Mouse (Mus musculus) ES-Bruce4 (cell line): ENCODE results near the gene 6430571L13Rik. TPM values are rescaled to one million over a fixed set of nuclear protein-coding genes. Genes with fewer than 3 reads are reported as not detected.
A peak's percentile ranks its signal among the peaks of the same experiment; 100 is the strongest.

Experiments
- H3K27ac ChIP-seq: 2 replicates; pipeline ENCODE4 v1.5.1; 2012; ENCODE audit warnings: low read length, inconsistent platforms; ENCODE audit not compliant: insufficient read depth
- H3K27me3 ChIP-seq: 2 replicates; pipeline ENCODE4 v1.6.1; 2012; ENCODE audit warnings: mild to moderate bottlenecking, low read length, inconsistent platforms; ENCODE audit not compliant: control insufficient read depth, poor library complexity, insufficient read depth, severe bottlenecking
- H3K36me3 ChIP-seq: 2 replicates; pipeline ENCODE4 v1.6.1; 2012; ENCODE audit warnings: inconsistent platforms, mild to moderate bottlenecking, low read length, moderate library complexity; ENCODE audit not compliant: control insufficient read depth, poor library complexity, insufficient read depth, severe bottlenecking
- H3K4me1 ChIP-seq: one replicate; pipeline ENCODE4 v1.8.1; 2011; ENCODE audit warnings: low read length; ENCODE audit not compliant: control insufficient read depth, insufficient read depth
- H3K4me3 ChIP-seq: 2 replicates; pipeline ENCODE4 v1.5.1; 2011; ENCODE audit warnings: low read depth, mild to moderate bottlenecking, low read length
- H3K9ac ChIP-seq: 2 replicates; pipeline ENCODE4 v1.6.1; 2012; ENCODE audit warnings: low read depth, mild to moderate bottlenecking, inconsistent platforms; ENCODE audit not compliant: poor library complexity, severe bottlenecking
- H3K9me3 ChIP-seq: replicated peaks from 2 replicates; pipeline ENCODE4 v1.6.1; 2012; ENCODE audit warnings: mild to moderate bottlenecking, low read length, inconsistent platforms; ENCODE audit not compliant: control insufficient read depth, poor library complexity, insufficient read depth, severe bottlenecking
- CTCF ChIP-seq: IDR thresholded peaks from one replicate; pipeline ENCODE4 v1.8.1; 2011; ENCODE audit warnings: low read depth, low read length
- EP300 ChIP-seq: IDR thresholded peaks from 2 replicates; pipeline ENCODE4 v1.6.1; 2011; ENCODE audit warnings: low read depth, low read length; ENCODE audit not compliant: insufficient read depth
- POLR2A ChIP-seq: IDR thresholded peaks from one replicate; pipeline ENCODE4 v1.8.1; 2011; ENCODE audit warnings: low read length; ENCODE audit not compliant: insufficient read depth
- polyA plus RNA-seq: library from polyadenylated mRNA; stranded (reverse); fragments of >200 nt; gene quantifications from 2 replicates; pipeline ENCODE4 v1.2.4, GENCODE M21; 2011; ENCODE audit warnings: low read depth; ENCODE audit not compliant: missing spikeins, insufficient read depth, insufficient read length

6430571L13Rik gene
- polyA plus RNA-seq, 1 experiment: 0.30 TPM

DNA sequence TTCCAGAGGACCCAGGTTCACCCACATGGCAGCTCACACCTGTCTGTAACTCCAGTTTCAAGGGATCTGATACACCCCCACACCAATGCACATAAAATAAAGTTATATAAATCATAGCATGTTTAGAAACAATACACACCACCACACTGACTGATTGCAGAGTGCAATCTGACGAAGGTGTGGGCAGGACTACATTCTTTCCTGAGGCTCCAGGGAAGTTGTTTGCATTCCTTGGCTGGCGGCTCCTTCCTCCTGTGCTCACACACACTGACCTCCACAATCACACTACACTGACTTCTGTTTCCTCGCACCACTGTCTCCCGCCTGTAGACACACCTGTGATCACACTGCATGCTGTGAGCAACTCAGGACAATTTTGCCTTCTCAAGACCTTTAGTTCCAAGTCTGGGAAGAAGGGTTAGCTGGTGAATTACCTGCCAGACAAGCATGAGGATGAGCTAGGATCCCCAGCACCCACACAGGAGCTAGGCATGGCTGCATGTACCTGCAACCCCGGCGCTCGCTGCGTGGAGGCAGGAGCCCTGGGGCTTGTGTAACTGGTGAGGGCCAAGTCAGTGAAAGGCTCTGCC, 17.8 kb upstream of the 6430571L13Rik start:
- no peak overlapping the region for H3K27ac ChIP-seq

DNA sequence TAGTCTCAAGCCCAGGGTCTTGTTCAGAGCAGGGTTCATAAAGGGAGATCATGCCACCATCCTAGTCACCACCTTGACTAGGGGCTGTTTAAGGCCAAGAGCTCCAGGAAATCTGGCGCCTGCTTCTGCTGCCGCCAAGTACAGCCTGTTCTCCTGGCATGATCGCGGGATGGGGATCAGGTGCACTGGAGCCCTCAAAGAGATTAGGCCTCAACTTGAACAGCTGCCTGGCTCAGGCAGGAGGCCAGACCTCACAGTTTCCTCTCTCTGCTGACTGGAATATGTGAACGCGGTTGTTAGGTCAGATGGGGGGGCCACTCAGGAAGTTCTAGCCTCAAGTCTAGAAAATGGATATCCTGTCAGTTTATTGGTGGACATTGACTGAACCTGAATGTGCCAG, 16.8 kb upstream of the 6430571L13Rik start:
- H3K4me3 ChIP-seq: no peak overlapping the region
- H3K4me1 ChIP-seq: peaks cover 6% of the 10 kb centered on the region
- TF ChIP-seq CTCF (no peak), POLR2A (no peak), EP300 (no peak)
- H3K9ac ChIP-seq: no peak overlapping the region
- H3K27ac ChIP-seq: no peak overlapping the region
- no peaks in the 10 kb centered on the region for H3K9me3 ChIP-seq
- no peaks in the 10 kb centered on the region for H3K36me3 ChIP-seq
- H3K27me3 ChIP-seq: no peaks in the 10 kb centered on the region

More for the DNA sequence above, 17.8 kb upstream of the 6430571L13Rik start:
- Histone ChIP-seq H3K9ac (no peak overlapping the region), H3K36me3 (no peaks in the 10 kb centered on the region), H3K4me3 (no peak overlapping the region), H3K4me1 (peaks cover 6% of the 10 kb centered on the region), H3K9me3 (no peaks in the 10 kb centered on the region), H3K27me3 (no peaks in the 10 kb centered on the region)
- no peak for TF ChIP-seq POLR2A
- no peak for TF ChIP-seq CTCF
- TF ChIP-seq EP300: no peak

DNA sequence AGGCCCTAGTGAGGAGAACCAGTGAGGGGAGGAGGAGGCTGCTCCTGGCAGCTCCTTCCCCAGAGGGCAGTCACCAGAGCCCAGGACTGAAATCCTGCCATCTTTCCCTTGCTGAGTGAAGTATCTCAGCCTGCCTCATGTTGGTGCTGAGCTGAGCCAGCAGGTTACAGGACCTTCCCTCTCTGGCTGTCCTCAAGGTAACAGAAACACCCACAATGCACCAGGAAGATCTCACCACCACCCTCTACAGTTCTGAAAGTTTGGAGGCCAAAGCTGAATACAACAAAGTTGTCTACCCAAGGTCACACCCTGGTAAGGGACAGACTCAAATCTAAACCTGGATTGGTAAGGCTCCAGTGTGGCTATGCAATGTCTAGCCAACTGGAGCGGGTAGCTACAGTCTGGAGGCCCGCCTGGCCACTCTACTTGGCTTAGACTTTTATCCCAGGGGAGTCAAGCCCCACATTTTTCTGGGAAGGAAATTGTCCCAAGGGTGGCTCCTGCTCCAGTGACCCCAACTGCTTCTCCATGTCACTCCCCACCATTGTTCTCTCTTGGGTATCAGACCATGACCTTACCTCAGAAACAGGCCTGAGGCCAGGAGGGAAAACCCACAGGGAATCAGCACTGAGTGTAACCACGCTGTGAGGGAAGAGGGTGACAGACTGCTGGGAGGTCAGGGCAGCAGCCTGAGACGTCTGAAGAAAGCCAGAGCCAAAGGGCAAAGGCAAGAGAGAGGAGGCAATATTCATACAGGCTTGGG, 15.4 kb upstream of the 6430571L13Rik start:
- H3K9me3 ChIP-seq: no peaks in the 10 kb centered on the region
- TF ChIP-seq EP300 (no peak), POLR2A (no peak), CTCF (no peak)
- no peaks in the 10 kb centered on the region for H3K27me3 ChIP-seq
- no peak overlapping the region for H3K4me3 ChIP-seq
- H3K4me1 ChIP-seq: peaks cover 6% of the 10 kb centered on the region
- no peaks in the 10 kb centered on the region for H3K36me3 ChIP-seq
- no peak overlapping the region for H3K27ac ChIP-seq
- no peak overlapping the region for H3K9ac ChIP-seq

DNA sequence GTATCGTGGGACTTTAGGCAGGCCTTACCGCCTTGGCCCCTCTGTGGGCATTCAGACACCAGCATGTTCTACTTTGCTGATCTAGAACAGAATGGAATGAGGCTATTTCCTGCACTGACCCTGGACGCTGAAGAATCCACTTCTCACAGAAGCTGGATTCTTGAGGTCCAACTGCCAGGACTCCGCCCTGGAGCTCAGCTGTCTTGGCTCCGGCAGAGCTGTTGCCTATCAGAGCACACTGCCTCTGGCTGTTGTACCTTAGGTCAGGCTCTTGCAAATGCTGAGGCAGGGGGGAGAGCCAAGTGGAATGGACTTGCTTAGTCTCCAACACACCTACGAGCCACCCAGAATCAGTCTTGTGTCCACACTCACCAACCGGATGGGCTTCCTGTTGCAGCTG, 14.5 kb upstream of the 6430571L13Rik start:
- Histone ChIP-seq H3K4me1 (peaks cover 6% of the 10 kb centered on the region), H3K36me3 (no peaks in the 10 kb centered on the region), H3K9me3 (no peaks in the 10 kb centered on the region), H3K27me3 (no peaks in the 10 kb centered on the region), H3K27ac (no peak overlapping the region), H3K4me3 (no peak overlapping the region), H3K9ac (no peak overlapping the region)
- TF ChIP-seq POLR2A (no peak), EP300 (peak; percentile 26; the same call in 1 of the 2 replicates)

DNA sequence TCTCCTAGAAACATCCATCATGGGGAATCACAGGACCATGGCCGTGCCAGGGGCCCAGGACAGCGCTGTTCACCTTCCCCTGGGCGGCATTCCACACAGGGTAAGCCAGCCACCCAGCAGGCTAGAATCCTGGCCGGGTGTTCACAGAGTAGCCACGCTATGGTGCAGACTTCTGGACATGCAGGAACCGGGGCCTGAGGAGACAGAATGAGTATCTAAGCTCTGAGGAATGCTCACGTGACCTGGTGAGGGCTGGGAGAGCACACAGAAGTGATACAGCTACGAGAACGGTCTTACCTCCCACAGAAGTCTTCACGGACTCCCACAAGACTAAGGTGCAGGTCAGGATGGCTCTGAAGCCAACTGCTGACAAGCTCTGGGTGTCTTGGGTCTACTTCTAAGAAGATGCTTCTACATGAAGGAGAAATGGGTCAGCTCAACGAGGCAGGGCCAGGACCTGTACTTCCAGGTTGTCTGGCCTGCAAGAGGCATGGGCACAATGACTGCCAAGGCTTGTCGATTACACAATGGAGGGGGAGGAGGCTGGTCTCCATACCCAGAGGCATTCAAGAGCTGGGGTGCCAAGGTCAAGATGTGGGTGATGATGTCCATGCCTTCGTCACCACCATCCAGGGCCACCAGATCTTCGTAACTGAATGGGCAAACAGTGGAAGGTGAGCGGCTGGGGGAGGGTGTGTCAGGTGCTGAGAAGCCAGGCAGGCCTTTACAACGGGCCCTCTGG, 12.4 kb upstream of the 6430571L13Rik start:
- no peak overlapping the region for H3K9ac ChIP-seq
- H3K4me3 ChIP-seq: no peak overlapping the region
- H3K27ac ChIP-seq: no peak overlapping the region

DNA sequence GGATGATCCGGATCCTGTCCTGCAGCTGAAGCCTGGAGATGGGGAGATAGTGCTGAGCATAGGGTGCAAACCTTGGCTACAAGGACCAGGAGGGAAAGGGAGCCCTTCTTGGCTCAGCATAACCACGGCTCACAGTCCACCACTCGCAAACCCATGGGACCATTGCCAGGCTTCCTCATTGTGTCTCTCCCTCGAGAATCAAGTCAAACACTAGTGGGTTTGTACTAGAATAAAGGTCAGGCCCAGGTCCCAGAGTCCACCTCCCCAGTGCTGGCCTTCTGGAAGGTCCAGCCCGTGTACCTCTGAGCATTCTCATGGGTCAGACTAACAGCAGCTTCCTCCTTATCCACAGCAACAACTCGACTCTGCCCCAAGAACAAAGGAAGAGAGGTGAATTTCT, 9.6 kb upstream of the 6430571L13Rik start:
- no peak for TF ChIP-seq POLR2A
- TF ChIP-seq EP300: no peak
- TF ChIP-seq CTCF: no peak
- Histone ChIP-seq H3K27me3 (no peaks in the 10 kb centered on the region), H3K27ac (no peak overlapping the region), H3K4me1 (peaks cover 6% of the 10 kb centered on the region), H3K4me3 (no peak overlapping the region), H3K9ac (no peak overlapping the region), H3K36me3 (no peaks in the 10 kb centered on the region), H3K9me3 (no peaks in the 10 kb centered on the region)

More for the DNA sequence above, 12.4 kb upstream of the 6430571L13Rik start:
- TF ChIP-seq POLR2A: no peak
- no peak for TF ChIP-seq CTCF
- no peak for TF ChIP-seq EP300
- H3K9me3 ChIP-seq: no peaks in the 10 kb centered on the region
- no peaks in the 10 kb centered on the region for H3K36me3 ChIP-seq
- H3K4me1 ChIP-seq: peaks cover 6% of the 10 kb centered on the region
- H3K27me3 ChIP-seq: no peaks in the 10 kb centered on the region
